Mouse (Mus musculus) bone marrow macrophage, adult 2 months (primary cell): ENCODE results near the gene Esr1. TPM values are rescaled to one million over a fixed set of nuclear protein-coding genes. Genes with fewer than 3 reads are reported as not detected.
"Not testable (repeated sequence)": the region's sequence is repeated elsewhere in the genome, so short reads cannot be mapped to it uniquely, and the experiment has no call there.

Experiments
- H3K27ac ChIP-seq: 2 replicates; pipeline ENCODE4 v1.5.1; 2012; ENCODE audit warnings: low read depth, low read length; ENCODE audit not compliant: insufficient read depth
- H3K4me1 ChIP-seq: 2 replicates; pipeline ENCODE4 v1.6.1; 2012; ENCODE audit warnings: low read length; ENCODE audit not compliant: control insufficient read depth, insufficient read depth
- H3K4me3 ChIP-seq: 2 replicates; pipeline ENCODE4 v1.5.1; 2012; ENCODE audit warnings: mild to moderate bottlenecking, low read length, moderate library complexity; ENCODE audit not compliant: insufficient read depth
- CTCF ChIP-seq: IDR thresholded peaks from 2 replicates; pipeline ENCODE4 v1.5.1; 2012; ENCODE audit warnings: low read depth, mild to moderate bottlenecking, low read length, moderate library complexity
- POLR2A ChIP-seq: IDR thresholded peaks from 2 replicates; pipeline ENCODE4 v1.6.1; 2012; ENCODE audit warnings: mild to moderate bottlenecking, low read depth, low read length, borderline replicate concordance
- polyA plus RNA-seq: library from polyadenylated mRNA; stranded (reverse); fragments of >200 nt; gene quantifications from 2 replicates; pipeline ENCODE4 v1.2.4, GENCODE M21; 2012; ENCODE audit not compliant: missing spikeins, insufficient read depth, insufficient read length

Gene Esr1
- polyA plus RNA-seq, 1 experiment: 5.6 TPM

GRCm38 (mm10) chr10:4734942-4735341 lies 123.5 kb downstream of the Esr1 start:
- no peaks in the 10 kb centered on the region for H3K4me1 ChIP-seq
- H3K27ac ChIP-seq: no peak overlapping the region
- no peak for TF ChIP-seq CTCF
- TF ChIP-seq POLR2A: no peak
- no peak overlapping the region for H3K4me3 ChIP-seq

GRCm38 (mm10) chr10:4738311-4738710 lies 126.9 kb downstream of the Esr1 start:
- Histone ChIP-seq H3K27ac (no peak overlapping the region), H3K4me1 (no peaks in the 10 kb centered on the region), H3K4me3 (no peak overlapping the region)
- TF ChIP-seq POLR2A (no peak), CTCF (no peak)

GRCm38 (mm10) chr10:4751091-4751490 lies 139.7 kb downstream of the Esr1 start:
- not testable (repeated sequence) for H3K4me1 ChIP-seq, H3K27ac ChIP-seq, H3K4me3 ChIP-seq

- H3K4me3 ChIP-seq: no peak overlapping the region
- H3K27ac ChIP-seq: no peak overlapping the region
- TF ChIP-seq POLR2A (no peak), CTCF (no peak)
- no peaks in the 10 kb centered on the region for H3K4me1 ChIP-seq
Observed at GRCm38 (mm10) chr10:4752977-4753376, 141.6 kb downstream of the Esr1 start.

GRCm38 (mm10) chr10:4775541-4775940 lies 164.1 kb downstream of the Esr1 start:
- peaks cover 9% of the 10 kb centered on the region for H3K4me1 ChIP-seq
- no peak overlapping the region for H3K4me3 ChIP-seq
- no peak overlapping the region for H3K27ac ChIP-seq
- TF ChIP-seq POLR2A: no peak
- TF ChIP-seq CTCF: no peak

GRCm38 (mm10) chr10:4776007-4776713 lies 164.8 kb downstream of the Esr1 start:
- Histone ChIP-seq H3K4me1 (peaks cover 9% of the 10 kb centered on the region), H3K27ac (no peak overlapping the region), H3K4me3 (no peak overlapping the region)
- TF ChIP-seq CTCF (no peak), POLR2A (no peak)

- H3K4me3 ChIP-seq: no peak overlapping the region
- peaks cover 9% of the 10 kb centered on the region for H3K4me1 ChIP-seq
- no peak overlapping the region for H3K27ac ChIP-seq
- TF ChIP-seq CTCF: no peak
- no peak for TF ChIP-seq POLR2A
Observed at GRCm38 (mm10) chr10:4776714-4777090, 165.3 kb downstream of the Esr1 start.

- Histone ChIP-seq H3K4me3 (no peak overlapping the region), H3K4me1 (peaks cover 9% of the 10 kb centered on the region), H3K27ac (no peak overlapping the region)
- TF ChIP-seq CTCF (no peak), POLR2A (no peak)
Observed at GRCm38 (mm10) chr10:4777996-4778395, 166.6 kb downstream of the Esr1 start.

GRCm38 (mm10) chr10:4780926-4781325 lies 169.5 kb downstream of the Esr1 start:
- peaks cover 9% of the 10 kb centered on the region for H3K4me1 ChIP-seq
- no peak overlapping the region for H3K27ac ChIP-seq
- TF ChIP-seq CTCF (no peak), POLR2A (no peak)
- no peak overlapping the region for H3K4me3 ChIP-seq

GRCm38 (mm10) chr10:4787003-4787628 lies 175.7 kb downstream of the Esr1 start:
- Histone ChIP-seq H3K27ac (peak overlapping the region; percentile 67), H3K4me3 (no peak overlapping the region), H3K4me1 (peaks cover 6% of the 10 kb centered on the region)
- no peak for TF ChIP-seq CTCF
- TF ChIP-seq POLR2A: no peak
